Mouse (Mus musculus) brain, embryonic 14.5 days (tissue): ENCODE measurements at regions not wholly inside any gene's neighbourhood (a gene's known extent, or its start where the extent isn't known, plus 50 kb on each side); places are given as distances from the start of the nearest gene placed in this dataset.

Experiments used
- CTCF ChIP-seq: fragments of 200-500 bp; IDR thresholded peaks from 2 replicates; pipeline ENCODE4 v1.5.1; 2012; ENCODE audit warnings: inconsistent platforms, mild to moderate bottlenecking, moderate library complexity, borderline replicate concordance; ENCODE audit not compliant: insufficient read depth, insufficient read length; ENCODE audit errors: extremely low read depth
- POLR2A ChIP-seq: fragments of 200-500 bp; IDR thresholded peaks from 2 replicates; pipeline ENCODE4 v1.6.1; 2012; ENCODE audit warnings: mild to moderate bottlenecking, inconsistent platforms, borderline replicate concordance; ENCODE audit not compliant: poor library complexity, insufficient read depth, insufficient read length, severe bottlenecking; ENCODE audit errors: extremely low read depth

- TF ChIP-seq POLR2A: no peak
- TF ChIP-seq CTCF: no peak
Observed at GRCm38 (mm10) chr19:35205557-35206239, 283.5 kb downstream of the Kif20b start.
